Mouse (Mus musculus): ENCODE measurements around the gene Nup107.
"Not testable (repeated sequence)": the region's sequence is repeated elsewhere in the genome, so short reads cannot be mapped to it uniquely, and the experiment has no call there.

Gene Nup107

DNA sequence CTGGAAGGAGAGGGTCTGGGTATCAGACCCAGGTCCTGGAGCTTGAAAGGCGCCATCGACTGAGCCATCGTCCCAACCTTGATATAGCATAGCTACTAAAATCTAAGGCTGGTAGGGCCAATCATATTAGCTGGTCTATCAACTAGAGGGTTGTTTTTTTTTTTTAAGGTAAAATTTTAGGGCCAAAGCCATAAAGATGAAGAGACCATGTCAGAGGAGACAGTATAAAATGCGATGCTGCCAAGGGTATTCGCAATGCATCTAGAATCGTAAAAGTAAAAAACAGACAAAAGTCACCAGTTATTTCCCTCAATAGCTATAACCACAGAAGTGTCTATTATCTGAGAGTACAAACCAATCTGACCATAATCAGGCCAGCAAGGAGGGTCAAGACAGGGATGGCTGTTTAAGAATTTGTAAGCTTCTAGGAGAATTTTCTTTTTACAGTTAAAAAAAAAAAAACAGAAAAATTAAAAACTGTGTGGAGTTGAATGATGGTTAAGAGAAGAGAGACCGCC lies 40.1 kb downstream of the Nup107 start:
- DNase-seq (ENCODE audit: low spot score), result no peak

DNA sequence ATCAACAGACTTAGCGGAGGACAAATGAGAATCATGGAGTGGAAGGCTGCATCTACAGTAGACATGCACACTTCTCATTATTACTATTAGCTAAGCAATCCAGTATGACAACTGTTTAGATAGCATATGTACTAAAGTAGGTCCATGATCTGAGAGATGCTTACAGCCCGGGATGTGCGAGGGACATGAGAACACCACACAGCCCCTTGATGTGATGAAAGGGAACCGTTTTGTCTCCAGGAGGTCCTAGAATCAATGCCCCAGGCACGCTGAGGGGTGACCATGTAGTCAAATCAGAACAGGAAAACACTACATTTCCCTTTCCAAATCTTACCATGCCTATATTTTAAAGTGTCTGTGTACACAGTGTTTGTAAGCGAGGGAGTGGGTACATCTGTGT lies 40.8 kb downstream of the Nup107 start:
- DNase-seq (ENCODE audit: low spot score), result no peak

DNA sequence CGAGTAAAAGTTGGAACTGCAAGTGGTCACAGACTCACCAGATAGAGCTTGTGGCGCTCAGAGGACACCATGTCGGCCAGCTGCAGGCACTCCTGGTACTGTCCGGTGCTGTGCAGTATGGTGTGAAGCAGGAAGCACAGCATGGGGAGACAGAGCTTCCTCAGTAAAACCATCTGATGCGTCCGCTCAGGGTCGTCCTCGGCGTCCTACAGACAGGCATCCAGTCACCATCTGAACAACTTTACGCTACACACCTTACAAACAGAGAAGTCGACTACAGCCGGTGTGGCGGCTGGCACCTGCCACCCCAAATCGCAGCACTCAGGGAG lies 41.3 kb downstream of the Nup107 start:
- no peak for DNase-seq (ENCODE audit: low spot score)

DNA sequence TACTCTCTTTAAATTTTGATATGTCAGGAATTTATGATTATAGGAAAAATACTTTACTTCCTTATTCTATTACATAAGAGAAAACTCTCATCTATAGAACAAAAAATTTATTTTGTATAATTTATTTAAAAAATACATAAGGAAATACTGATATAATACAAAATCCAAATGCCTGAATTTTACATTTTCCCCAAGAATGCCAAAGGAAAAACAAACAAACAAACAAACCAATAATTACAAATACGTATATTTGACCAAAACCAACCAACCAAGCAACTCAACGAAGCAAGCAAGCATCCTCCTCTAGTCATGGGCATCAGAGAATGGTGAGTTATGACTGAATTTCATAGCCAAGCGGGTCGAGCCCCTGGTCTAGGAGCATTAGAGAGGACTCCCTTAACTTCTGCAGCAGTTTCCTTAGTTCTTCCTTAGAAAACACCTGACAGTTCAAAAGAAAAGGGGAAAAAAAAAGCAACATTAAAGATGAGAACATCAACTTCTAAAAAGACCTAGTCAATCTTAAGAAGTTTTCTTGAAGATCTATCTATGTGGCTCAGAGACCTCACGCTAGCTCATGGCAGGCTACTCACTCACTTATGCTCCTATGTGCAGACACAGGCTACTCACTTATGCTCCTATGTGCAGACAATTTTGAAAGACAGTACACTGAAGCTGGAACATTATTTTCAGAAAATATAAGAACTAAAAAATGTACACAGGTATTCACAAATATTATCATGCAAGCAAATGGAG lies 41.8 kb downstream of the Nup107 start:
- no peak for DNase-seq (ENCODE audit: low spot score)

DNA sequence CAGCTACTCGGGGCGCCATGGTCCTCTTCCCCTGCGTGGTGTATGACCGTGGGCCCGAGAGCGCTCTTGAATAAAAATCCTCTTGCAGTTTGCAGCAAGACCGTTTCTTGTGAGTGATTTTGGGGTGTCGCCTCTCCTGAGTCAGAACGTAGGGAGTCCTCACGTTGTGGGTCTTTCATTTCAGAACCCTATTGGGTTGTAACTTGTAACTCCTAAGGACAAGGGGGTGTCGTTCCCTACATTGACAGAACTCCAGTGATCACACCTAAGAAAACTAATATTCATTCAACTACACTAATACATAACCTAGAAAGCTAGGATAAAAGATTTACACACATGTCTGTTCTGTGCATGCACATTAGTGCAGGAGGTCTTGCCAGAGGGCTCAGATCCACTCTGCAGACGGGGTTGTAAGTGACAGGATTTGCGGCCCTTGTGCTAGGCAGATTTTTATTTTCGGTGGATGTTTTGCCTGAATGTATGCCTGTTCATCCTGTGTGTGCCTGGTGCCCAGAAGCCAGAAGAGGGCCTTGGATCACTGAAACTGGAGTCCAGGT lies 42.6 kb downstream of the Nup107 start:
- DNase-seq (ENCODE audit: low spot score), result no peak

DNA sequence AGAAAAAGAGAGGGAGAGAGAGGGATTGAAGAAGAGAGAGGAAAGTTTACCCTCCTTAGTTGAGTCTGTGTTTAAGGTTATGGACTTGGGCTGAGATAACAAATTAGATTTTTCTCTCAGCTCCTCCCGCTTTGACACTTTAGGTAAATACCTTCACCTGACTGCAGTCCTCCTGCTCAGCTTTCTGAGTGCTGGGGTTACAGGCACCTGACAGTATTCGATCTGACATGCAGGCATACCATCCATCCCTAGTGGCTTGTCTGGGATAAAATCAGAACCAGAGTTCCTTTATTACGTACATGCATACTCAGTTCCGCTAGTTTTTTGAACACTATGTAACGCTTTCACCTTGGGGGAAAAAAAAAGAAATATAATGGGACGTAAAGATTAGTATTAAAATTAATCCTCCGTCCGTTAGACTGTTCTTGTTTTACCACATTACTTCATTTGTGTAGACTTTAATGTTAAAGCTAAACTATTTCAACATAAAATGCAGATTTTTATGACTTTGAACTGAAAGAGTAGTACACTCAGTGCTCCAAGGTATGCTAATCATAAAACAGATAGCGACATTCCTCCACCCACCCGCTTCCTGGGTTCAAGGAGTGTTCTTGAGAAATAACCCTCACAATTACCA lies 43.3 kb downstream of the Nup107 start:
- no peak for DNase-seq (ENCODE audit: low spot score)

DNA sequence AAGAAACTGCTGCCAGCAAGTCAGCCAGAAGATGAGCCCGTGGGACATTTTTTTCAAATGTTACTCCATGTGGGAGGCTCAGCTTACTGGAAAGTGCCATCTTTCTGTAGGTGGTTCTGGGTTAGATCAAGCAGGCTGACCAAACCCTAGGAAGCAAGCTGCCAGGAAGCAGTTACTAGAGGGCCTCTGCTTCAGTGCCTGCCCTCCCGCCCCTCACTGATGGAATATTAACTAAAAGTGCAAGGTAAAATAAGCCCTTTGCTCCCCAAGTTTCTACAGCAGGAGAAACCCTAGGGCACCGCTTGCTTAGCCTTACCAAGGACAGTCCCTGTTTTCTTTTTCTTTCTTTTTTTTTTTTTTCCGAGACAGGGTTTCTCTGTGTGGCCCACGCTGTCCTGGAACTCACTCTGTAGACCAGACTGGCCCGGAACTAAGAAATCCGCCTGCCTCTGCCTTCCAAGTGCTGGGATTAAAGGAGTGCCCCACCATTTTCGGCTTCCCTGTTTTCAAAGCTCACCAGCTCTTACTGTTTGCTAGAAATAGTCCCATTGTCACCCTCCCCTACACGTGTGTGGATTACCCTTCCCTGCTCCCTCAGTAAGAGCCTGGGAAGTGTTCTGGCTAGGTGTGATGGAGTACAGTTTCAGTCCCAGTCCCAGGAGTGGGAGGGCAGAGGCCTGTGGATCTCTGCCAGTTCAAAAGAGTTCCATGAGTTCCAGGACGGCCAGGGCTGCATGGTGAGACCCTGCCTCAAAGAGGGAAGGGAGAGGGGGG lies 44.0 kb downstream of the Nup107 start:
- DNase-seq (ENCODE audit: low spot score), result no peak

DNA sequence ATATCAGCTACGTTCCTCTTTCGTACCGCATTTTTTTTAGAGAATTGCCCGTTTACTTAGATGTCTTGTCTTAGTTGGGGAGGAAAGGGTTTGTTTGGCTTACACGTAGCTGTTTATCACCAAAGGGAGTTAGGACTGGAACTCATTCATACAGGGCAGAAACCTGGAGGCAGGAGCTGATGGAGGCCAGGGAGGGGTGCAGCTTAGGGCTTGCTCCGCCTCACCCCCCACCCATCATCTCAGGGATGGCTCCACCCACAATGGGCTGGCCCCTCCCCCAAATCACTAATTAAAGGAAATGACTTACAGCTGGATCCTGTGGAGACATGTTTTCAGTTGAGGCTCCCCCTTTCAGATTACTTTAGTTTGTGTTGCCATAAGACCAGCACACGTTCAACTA lies 44.8 kb downstream of the Nup107 start:
- no peak for DNase-seq (ENCODE audit: low spot score)

DNA sequence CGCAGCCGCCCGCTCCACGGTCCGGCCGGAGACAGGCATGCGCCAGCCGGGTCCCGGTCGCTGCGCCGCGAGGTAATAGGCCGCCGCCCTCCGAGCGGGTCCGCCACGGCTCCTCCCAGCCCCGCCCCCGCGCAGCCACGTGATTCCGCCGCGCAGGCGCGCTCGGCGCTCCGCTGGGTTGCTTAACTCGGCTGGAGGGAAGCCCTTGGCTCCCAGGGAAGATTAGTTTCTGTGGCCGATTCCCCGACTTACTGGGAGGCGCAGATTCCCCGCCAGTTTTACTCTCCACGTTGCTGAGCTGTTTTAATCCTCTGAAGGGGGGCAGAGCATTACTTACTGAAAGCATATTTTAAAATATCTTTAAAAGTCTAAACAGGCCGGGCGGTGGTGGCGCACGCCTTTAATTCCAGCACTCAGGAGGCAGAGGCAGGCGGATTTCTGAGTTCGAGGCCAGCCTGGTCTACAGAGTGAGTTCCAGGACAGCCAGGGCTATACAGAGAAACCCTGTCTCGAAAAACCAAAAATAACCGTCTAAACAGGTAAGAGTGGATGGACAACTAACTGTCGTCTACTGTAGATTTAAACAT lies 46.1 kb downstream of the Nup107 start, which contains the start of gene Slc35e3:
TSS of gene Slc35e3 (minus strand) at position 69 of the 587 bp plus-strand sequence.
- DNase-seq (ENCODE audit: low spot score), result peak; percentile 98

DNA sequence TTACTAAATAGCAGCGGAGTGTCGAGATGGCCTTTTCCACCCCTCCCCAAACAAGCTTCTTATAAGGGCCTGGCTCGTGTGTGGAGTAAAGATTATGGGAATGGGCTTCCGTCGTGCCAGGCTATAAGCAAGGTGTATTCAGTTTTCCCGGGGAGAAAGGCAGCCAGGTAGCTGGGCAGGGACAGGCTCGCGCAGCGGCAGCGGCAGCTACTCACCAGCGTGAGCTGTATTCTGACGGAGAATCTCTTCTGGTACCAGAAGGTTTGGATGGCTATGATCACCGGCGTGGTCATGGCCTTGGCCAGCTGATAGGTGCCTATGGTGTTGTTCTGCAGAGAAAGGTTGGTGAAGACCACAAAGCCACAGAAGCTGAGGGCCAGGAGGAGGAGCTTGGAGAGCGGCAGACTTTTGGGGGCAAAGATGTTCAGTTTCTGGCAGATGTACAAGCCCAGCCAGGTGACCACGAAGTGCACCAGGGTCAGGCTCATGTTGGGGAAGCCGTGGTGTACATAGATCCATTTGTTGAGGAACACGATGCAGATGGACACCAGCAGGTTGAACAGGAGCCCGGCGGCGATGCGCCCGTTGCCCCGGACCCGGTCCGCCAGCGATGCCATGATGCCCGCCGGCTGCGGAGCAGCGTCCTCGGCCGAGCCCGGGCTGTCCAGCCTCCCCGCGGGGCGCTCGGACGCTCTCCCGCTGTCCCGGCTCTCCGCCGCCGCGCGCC lies 46.8 kb downstream of the Nup107 start:
- DNase-seq (ENCODE audit: low spot score), result not testable (repeated sequence)

DNA sequence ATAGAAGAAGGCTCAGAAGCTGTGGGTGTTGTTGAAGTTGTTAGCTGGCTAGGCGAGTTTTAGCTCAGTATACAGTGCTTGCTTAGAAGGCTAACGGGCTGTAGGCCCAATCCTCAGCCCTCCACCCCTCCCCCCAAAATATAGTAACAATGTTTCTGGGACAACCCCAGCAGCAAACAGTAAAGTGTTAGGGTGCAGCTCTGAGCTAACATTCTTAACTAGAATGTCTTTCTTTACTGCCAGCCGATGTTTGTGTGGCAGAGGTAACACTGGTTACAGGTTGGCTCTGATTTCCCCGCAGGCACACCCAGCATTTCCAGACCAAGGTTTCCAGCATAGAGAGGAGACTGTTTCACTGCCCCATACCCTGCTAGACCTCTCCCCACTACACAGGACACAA lies 48.6 kb downstream of the Nup107 start:
- DNase-seq (ENCODE audit: low spot score), result no peak

DNA sequence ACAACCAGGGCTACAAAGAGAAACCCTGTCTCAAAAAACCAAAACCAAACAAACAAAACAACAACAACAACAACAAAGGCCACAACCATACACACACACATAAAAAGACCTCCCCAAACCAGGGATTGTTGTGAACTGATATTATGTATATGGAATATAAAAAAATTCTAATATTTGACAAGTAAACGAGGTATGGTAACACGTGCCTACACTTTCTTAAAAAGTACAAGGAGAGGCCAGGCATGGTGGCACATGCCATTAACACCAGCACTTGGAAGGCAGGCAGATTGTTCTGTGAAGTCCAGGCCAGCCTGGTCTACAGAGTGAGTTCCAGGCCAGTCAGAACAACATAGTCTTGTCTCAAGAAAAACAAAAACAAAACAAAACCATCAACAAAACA lies 49.3 kb downstream of the Nup107 start:
- no peak for DNase-seq (ENCODE audit: low spot score)

DNA sequence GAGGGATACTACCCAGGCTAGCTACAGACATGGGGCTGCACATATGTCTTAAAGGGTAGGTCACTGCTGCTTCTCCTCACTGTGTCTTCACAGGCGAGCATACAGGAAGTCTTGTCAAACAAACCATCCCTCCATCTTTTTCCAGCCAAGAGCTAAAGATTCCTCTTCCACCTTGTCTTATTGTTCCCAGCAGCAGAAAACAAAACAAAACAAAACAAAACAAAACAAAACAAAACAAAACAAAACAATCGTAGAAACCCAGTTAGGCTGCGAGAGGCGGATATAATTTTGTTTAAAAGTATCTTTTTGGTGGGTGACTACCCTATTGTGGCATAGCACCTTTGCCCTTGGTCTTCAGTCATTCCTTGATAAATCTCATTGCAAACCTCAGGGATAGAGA lies 49.9 kb downstream of the Nup107 start:
- no peak for DNase-seq (ENCODE audit: low spot score)

DNA sequence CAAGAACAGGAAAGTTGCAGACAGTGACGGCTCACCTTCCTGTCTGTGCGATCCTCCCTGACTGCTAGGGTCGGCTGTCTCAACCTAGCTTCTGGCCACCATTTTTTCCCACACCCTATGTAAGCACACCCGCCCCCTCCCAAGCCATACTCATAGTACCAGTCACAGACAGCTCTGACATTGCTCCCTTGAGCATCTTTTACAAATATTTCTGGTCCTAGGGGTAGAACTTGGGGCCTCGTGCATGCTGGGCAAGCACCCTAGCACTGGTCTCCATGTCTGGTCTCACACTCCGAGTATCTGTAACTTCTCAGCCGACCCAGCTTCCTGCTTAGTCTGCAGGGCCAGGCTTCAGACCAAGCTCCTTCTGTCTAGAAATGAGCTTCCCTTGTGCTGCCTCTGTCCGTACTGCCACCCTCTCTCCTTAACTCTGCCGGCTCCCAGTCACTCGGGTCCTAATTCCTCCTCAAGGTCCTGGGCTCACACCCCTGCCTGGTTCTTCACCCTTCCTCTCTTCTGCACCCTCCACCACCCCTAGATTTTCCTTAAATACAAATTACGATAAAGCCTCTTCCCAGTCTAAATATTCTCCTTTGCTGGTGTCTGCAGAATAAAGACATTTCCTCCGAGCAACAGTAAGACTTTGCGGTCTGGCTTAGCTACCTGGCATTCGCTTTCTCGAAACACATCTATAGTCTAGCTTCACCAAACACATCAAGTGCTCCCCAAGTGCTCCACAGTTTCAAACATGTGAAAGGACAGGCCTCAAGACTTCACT lies 50.6 kb downstream of the Nup107 start:
- no peak for DNase-seq (ENCODE audit: low spot score)

DNA sequence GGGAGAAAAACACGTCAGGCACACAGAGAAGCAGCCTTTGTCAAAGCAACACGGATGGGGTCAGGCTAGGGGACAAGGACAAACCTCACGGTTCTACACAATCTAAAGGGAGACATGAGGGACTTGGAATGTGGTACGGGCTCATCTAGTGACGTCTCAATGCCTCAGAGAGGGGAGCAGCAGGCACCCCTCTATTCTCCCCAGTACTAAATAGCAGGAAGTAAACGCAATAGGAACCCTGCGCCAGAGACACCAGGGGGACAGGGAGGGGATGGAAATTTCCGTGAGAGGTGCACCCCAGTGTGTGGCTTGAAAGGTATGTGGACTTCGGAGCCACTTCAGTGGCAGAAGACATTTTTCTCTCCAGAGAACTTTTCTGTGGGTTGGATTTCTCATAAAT lies 51.6 kb downstream of the Nup107 start:
- DNase-seq (ENCODE audit: low spot score), result no peak

DNA sequence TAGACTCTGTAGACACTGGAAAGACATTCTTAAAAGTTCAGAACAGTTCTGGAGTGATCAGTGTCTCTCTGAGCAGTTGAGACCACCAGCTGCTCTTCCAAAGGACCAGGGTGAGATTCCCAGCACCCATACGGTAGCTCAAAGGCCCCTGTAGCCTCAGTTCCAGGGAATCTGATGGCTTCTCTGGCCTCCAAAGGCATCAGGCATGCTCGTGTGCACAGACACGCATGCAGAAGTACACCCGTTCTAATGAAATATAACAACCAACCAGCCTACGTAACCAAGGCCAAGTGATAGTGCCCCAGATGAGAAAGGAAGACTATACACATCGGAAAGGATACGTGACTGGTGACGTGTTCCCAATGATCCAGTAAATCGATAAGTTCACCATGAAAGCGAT lies 52.3 kb downstream of the Nup107 start:
- DNase-seq (ENCODE audit: low spot score), result no peak

DNA sequence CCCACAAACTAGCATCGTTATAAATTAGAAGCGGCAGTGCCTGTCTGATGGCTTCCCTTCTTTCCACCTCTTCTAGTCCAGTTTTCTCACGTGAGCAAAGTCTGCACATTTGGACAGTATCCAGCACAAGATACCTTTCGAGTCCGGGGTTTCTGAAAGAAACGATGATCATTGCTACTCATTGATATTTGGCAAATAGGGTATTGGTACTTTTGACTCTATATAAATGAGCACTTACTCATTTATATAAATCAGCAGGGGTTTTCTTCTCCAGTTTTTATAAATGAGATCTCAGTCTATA lies 52.9 kb downstream of the Nup107 start:
- no peak for DNase-seq (ENCODE audit: low spot score)

DNA sequence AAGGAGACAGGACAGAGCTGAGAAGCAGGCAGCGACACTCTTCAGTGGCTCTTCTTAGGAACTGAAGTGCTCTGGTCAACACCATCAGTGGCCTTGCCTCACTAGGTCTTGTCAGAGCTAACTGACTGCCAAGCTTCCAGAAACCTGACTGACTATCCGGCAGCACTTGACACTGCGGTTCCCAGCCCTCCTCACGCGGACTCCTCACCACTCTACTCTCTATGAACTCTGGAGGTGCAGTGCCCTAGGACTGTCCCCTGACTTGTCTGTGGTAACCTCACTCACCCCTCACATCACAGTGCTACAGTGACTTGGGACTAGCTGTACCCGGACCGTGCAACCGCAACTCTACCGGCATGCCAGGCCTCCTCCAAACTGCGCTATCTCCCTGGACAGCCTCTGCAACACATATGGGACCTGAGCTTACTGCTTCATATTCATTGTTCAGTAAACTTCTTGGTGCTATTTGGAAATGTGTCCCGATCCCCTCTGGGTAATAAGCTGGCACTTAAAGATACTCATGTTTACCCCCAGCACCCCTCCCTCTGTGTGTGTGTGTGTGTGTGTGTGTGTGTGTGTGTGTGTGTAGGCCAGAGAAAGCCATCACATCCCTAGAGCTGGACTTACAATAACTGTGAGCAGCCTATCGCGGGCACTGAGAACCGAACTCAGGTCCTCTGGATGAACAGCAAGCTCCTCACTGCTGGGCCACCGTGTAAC lies 53.4 kb downstream of the Nup107 start:
- no peak for DNase-seq (ENCODE audit: low spot score)

DNA sequence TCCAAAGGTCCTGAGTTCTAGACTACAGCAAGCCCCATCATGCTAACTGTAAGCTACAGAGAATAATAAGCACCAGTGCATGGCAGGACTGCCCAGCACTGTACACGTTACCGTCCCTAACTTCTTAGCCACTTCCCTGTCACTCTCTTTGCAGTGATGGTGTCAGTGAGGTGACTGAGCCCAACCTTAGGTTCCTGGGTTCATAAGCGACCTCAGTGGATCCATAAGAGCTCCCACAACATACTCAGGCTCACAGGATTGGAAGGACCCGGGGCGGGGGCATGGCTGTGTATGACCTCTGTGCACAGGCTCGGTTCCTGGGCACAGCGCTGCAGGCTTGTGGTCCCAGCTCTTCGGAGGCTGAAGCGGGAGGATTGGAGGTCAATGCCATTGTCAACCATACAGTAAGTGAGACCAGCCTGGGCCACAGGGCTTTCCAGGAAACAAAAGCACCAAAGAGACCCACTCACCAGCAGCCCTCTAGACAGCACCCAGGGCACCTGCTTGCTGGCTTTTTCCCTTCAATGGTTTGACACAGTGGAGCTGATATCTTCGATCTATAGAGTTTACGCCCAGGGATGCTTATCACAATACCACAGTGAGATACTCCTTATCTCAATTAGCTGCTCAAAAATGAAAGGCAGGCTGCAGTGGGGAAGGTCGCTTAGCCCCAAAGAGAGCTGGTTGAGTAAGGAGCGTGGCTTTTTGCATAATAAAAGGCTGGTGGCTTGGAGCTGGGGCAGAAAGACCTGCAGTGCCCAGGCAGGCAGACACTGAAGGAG lies 54.2 kb downstream of the Nup107 start:
- no peak for DNase-seq (ENCODE audit: low spot score)

DNA sequence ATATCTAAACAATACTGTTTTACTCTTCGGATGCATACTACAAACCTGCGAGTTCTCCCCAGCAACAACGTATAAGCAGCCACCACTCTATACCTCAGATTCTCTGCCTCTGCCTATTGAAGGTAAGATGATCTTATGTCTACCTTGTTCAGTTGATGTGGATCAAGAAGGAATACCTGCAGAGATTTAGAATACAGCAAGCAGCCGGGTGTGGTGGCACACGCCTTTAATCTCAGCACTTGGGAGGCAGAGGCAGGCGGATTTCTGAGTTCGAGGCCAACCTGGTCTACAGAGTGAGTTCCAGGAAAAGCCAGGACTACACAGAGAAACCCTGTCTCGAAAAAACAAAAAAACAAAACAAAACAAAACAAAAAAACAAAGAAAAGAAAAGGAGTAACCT lies 55.0 kb downstream of the Nup107 start:
- DNase-seq (ENCODE audit: low spot score), result not testable (repeated sequence)
